Mouse (Mus musculus): Measurements from ENCODE around the gene Smyd3. TPM values are rescaled to one million over a fixed set of nuclear protein-coding genes. Genes with fewer than 3 reads are reported as not detected.

Gene Smyd3
- polyA plus RNA-seq, 1 experiment, result 14.2 TPM

- Histone ChIP-seq H3K4me3 (ENCODE audit: insufficient read depth, low read length) (no peak overlapping the region), H3K27ac (ENCODE audit: insufficient read depth, low read length) (no peak overlapping the region), H3K4me1 (ENCODE audit: control insufficient read depth, insufficient read depth, low read length) (no peaks in the 10 kb centered on the region)
- TF ChIP-seq POLR2A (IDR thresholded peaks at IDR 0.05; ENCODE audit: extremely low read depth, insufficient read depth, low read length) (no peak), CTCF (IDR thresholded peaks at IDR 0.05; ENCODE audit: extremely low read depth, insufficient read depth, low read length) (no peak)
These were observed 149.3 kb downstream of the Smyd3 start for GRCm38 (mm10) chr1:179368426-179369010.

GRCm38 (mm10) chr1:179361481-179362466, 156.1 kb downstream of the Smyd3 start:
- Histone ChIP-seq H3K4me1 (ENCODE audit: control insufficient read depth, insufficient read depth, low read length) (no peaks in the 10 kb centered on the region), H3K4me3 (ENCODE audit: insufficient read depth, low read length) (no peak overlapping the region), H3K27ac (ENCODE audit: insufficient read depth, low read length) (no peak overlapping the region)
- TF ChIP-seq POLR2A (IDR thresholded peaks at IDR 0.05; ENCODE audit: extremely low read depth, insufficient read depth, low read length) (no peak), CTCF (IDR thresholded peaks at IDR 0.05; ENCODE audit: extremely low read depth, insufficient read depth, low read length) (no peak)

DNA sequence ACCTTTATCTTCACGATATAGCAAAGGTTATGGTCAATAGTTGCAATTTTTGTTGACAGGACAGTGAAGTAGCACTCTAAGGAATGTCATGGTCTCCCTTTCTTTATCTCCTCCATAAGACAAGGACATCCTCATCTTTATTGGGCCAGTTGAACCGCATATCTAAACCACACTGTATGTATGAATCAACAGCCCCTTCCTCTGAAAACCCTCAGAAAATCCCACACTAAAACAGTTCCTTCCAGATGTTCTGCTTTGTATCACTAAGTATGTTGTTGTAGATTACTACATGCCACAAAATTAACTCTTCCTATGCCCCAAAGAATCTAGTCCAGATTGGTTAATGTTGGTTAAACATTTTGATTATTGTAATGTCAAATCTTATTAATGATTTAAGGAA, 160.7 kb downstream of the Smyd3 start:
- no peak for TF ChIP-seq POLR2A (IDR thresholded peaks at IDR 0.05; ENCODE audit: extremely low read depth, insufficient read depth, low read length)
- TF ChIP-seq CTCF (IDR thresholded peaks at IDR 0.05; ENCODE audit: extremely low read depth, insufficient read depth, low read length), result no peak
- no peak overlapping the region for H3K4me3 ChIP-seq (ENCODE audit: insufficient read depth, low read length)
- H3K4me1 ChIP-seq (ENCODE audit: control insufficient read depth, insufficient read depth, low read length), result no peaks in the 10 kb centered on the region
- H3K27ac ChIP-seq (ENCODE audit: insufficient read depth, low read length), result no peak overlapping the region

DNA sequence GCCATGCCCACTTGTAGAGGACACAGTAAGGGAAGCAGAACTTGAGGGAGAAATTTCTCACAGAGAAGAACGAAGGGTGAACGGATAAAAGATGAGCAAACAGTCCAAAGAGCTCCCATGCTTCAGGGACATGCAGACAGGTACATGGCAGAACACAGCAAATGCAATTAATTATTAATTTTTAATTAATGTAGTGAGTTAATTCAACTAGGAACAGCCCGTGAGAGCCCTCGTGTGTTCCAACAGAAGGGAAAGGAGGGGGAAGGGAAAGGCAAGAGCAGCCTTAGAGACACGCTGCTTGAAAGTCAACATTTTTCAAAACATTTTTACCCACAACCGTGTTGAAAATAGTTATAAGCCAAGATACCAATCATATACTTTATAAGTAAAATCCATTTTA, 163.6 kb downstream of the Smyd3 start:
- Histone ChIP-seq H3K27ac (ENCODE audit: insufficient read depth, low read length) (no peak overlapping the region), H3K4me1 (ENCODE audit: control insufficient read depth, insufficient read depth, low read length) (no peaks in the 10 kb centered on the region), H3K4me3 (ENCODE audit: insufficient read depth, low read length) (no peak overlapping the region)
- no peak for TF ChIP-seq CTCF (IDR thresholded peaks at IDR 0.05; ENCODE audit: extremely low read depth, insufficient read depth, low read length)
- no peak for TF ChIP-seq POLR2A (IDR thresholded peaks at IDR 0.05; ENCODE audit: extremely low read depth, insufficient read depth, low read length)

DNA sequence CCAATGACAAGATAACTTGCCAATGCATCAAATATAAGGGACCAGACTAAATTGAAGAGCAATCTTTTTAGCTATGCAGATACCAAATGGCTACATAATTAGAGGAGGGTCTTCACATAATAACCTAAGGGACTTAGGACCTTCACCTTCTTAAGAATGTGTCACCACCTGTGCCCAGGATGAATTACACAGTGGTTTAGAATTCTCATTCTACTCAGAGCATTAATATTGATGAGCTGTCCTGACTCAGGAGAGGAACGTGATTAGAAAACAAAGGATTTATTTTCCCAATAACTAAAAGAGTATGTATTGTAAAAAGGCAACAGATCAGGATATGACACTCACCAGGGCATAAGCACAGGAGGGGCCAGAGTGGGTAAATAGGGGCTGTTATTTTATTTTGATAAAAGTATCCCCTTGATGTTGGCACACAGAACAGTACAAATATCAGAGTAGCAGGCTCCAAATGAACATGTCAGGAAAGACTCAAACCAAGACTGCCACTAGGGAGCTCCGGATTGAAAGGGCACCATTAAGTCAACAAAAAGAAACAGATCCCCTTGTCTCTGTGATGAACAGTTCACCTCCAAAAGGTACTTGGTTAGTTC, 172.4 kb downstream of the Smyd3 start:
- Histone ChIP-seq H3K27ac (ENCODE audit: insufficient read depth, low read length) (no peak overlapping the region), H3K4me1 (ENCODE audit: control insufficient read depth, insufficient read depth, low read length) (no peaks in the 10 kb centered on the region), H3K4me3 (ENCODE audit: insufficient read depth, low read length) (no peak overlapping the region)
- TF ChIP-seq POLR2A (IDR thresholded peaks at IDR 0.05; ENCODE audit: extremely low read depth, insufficient read depth, low read length) (no peak), CTCF (IDR thresholded peaks at IDR 0.05; ENCODE audit: extremely low read depth, insufficient read depth, low read length) (no peak)

DNA sequence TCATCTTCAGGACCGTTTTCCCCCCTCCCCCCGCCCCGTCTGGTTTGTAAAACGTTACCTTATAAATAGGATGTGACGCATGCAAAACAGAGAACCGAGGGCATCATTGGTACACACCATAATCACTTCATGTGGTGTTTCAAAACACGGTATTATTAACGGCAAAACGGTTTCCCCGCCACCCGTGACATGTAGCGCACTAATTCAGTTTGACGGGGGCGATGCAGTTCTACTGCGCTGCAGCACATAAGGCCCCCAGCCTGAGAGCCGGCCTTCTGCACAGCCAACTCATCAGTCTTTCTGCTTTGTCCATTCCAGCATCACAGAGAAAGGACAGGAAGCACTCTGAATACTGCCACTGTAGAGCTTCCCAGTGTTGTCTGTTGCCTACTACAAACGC, 174.4 kb downstream of the Smyd3 start:
- no peak for TF ChIP-seq CTCF (IDR thresholded peaks at IDR 0.05; ENCODE audit: extremely low read depth, insufficient read depth, low read length)
- no peak for TF ChIP-seq POLR2A (IDR thresholded peaks at IDR 0.05; ENCODE audit: extremely low read depth, insufficient read depth, low read length)
- Histone ChIP-seq H3K27ac (ENCODE audit: insufficient read depth, low read length) (no peak overlapping the region), H3K4me3 (ENCODE audit: insufficient read depth, low read length) (no peak overlapping the region), H3K4me1 (ENCODE audit: control insufficient read depth, insufficient read depth, low read length) (no peaks in the 10 kb centered on the region)

- no peak for TF ChIP-seq POLR2A (IDR thresholded peaks at IDR 0.05; ENCODE audit: extremely low read depth, insufficient read depth, low read length)
- no peak for TF ChIP-seq CTCF (IDR thresholded peaks at IDR 0.05; ENCODE audit: extremely low read depth, insufficient read depth, low read length)
- H3K4me1 ChIP-seq (ENCODE audit: control insufficient read depth, insufficient read depth, low read length), result no peaks in the 10 kb centered on the region
- no peak overlapping the region for H3K4me3 ChIP-seq (ENCODE audit: insufficient read depth, low read length)
- H3K27ac ChIP-seq (ENCODE audit: insufficient read depth, low read length), result no peak overlapping the region
These were observed 176.3 kb downstream of the Smyd3 start for GRCm38 (mm10) chr1:179341589-179341988.

DNA sequence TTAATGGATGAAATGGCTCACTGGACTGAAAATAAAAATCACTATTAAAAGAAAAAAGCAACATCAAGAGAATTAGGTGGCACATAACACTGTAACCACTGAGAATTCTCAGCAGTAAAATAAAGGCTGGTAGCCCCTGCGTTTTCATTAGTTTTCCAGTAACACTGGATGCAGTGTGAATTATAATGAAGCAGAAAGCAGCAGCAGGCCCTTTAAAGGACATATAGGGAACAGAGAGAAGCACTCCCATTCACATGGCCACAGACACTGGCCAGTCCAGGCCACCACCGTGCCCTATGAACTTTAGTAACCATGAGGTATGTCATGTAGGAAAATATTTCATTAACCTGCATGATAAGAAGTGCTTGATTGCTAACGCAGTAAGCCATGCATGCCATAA, 178.8 kb downstream of the Smyd3 start:
- H3K27ac ChIP-seq (ENCODE audit: insufficient read depth, low read length), result no peak overlapping the region
- no peaks in the 10 kb centered on the region for H3K4me1 ChIP-seq (ENCODE audit: control insufficient read depth, insufficient read depth, low read length)
- no peak overlapping the region for H3K4me3 ChIP-seq (ENCODE audit: insufficient read depth, low read length)
- TF ChIP-seq CTCF (IDR thresholded peaks at IDR 0.05; ENCODE audit: extremely low read depth, insufficient read depth, low read length) (no peak), POLR2A (IDR thresholded peaks at IDR 0.05; ENCODE audit: extremely low read depth, insufficient read depth, low read length) (no peak)

- Histone ChIP-seq H3K27ac (ENCODE audit: insufficient read depth, low read length) (no peak overlapping the region), H3K4me1 (ENCODE audit: control insufficient read depth, insufficient read depth, low read length) (no peaks in the 10 kb centered on the region), H3K4me3 (ENCODE audit: insufficient read depth, low read length) (no peak overlapping the region)
- no peak for TF ChIP-seq CTCF (IDR thresholded peaks at IDR 0.05; ENCODE audit: extremely low read depth, insufficient read depth, low read length)
- TF ChIP-seq POLR2A (IDR thresholded peaks at IDR 0.05; ENCODE audit: extremely low read depth, insufficient read depth, low read length), result no peak
These were observed 180.3 kb downstream of the Smyd3 start for GRCm38 (mm10) chr1:179337529-179337928.
